Mouse (Mus musculus) urinary bladder, postnatal 14 days (tissue): Measurements from ENCODE around the gene Rpl11.
"Not testable (repeated sequence)": the region's sequence is repeated elsewhere in the genome, so short reads cannot be mapped to it uniquely, and the experiment has no call there.

ENCODE experiments used
- DNase-seq: peaks from one replicate; pipeline ENCODE4 v3.0.0; 2021; ENCODE audit warnings: low spot score

Rpl11 gene

GRCm38 (mm10) chr4:135980223-135980622 lies 73.0 kb downstream of the Rpl11 start:
- not testable (repeated sequence) for DNase-seq
